Mouse (Mus musculus) testis, adult 2 months (tissue): ENCODE data around the gene Copz2. TPM values are rescaled to one million over a fixed set of nuclear protein-coding genes. Genes with fewer than 3 reads are reported as not detected.
A peak's percentile ranks its signal among the peaks of the same experiment; 100 is the strongest.

Experiments used
- H3K27ac ChIP-seq: fragments of 200-500 bp; 2 replicates; pipeline ENCODE4 v1.5.1; 2012; ENCODE audit warnings: low read depth, low read length; ENCODE audit not compliant: control insufficient read depth, insufficient read depth
- H3K27me3 ChIP-seq: fragments of 200-500 bp; 2 replicates; pipeline ENCODE4 v1.6.1; 2012; ENCODE audit warnings: mild to moderate bottlenecking, low read length, moderate library complexity; ENCODE audit not compliant: control insufficient read depth, insufficient read depth
- H3K36me3 ChIP-seq: fragments of 200-500 bp; 2 replicates; pipeline ENCODE4 v1.6.1; 2012; ENCODE audit warnings: mild to moderate bottlenecking, low read length; ENCODE audit not compliant: control insufficient read depth, insufficient read depth
- H3K4me1 ChIP-seq: fragments of 200-500 bp; 2 replicates; pipeline ENCODE4 v1.6.1; 2012; ENCODE audit warnings: low read length; ENCODE audit not compliant: control insufficient read depth, insufficient read depth
- H3K4me3 ChIP-seq: fragments of 200-500 bp; 2 replicates; pipeline ENCODE4 v1.5.1; 2012; ENCODE audit warnings: low read depth, mild to moderate bottlenecking, low read length, moderate library complexity, mixed read lengths; ENCODE audit not compliant: control insufficient read depth
- CTCF ChIP-seq: fragments of 200-500 bp; IDR thresholded peaks from 2 replicates; pipeline ENCODE4 v1.5.1; 2012; ENCODE audit warnings: low read depth, mild to moderate bottlenecking, inconsistent platforms, low read length, moderate library complexity; ENCODE audit not compliant: control insufficient read depth, insufficient read depth, insufficient replicate concordance
- POLR2A ChIP-seq: fragments of 200-500 bp; IDR thresholded peaks from 2 replicates; pipeline ENCODE4 v1.6.1; 2012; ENCODE audit warnings: low read depth, mild to moderate bottlenecking, inconsistent platforms, low read length, moderate library complexity; ENCODE audit not compliant: control insufficient read depth
- polyA plus RNA-seq: library from polyadenylated mRNA; depleted of rRNA; stranded (reverse); fragments of >200 nt; gene quantifications from 2 replicates; pipeline ENCODE4 v1.2.3, GENCODE M21; 2012

The Copz2 gene
- polyA plus RNA-seq, 1 experiment: 5.3 TPM

- Histone ChIP-seq H3K4me3 (no peak overlapping the region), H3K27me3 (no peaks in the 10 kb centered on the region), H3K4me1 (no peaks in the 10 kb centered on the region), H3K36me3 (no peaks in the 10 kb centered on the region), H3K27ac (no peak overlapping the region)
- TF ChIP-seq POLR2A: no peak
- peak; percentile 30; the same call in 1 of the 2 replicates for TF ChIP-seq CTCF
Observed at GRCm38 (mm10) chr11:96837298-96837697, 12.4 kb upstream of the Copz2 start.

GRCm38 (mm10) chr11:96838341-96838740 lies 11.3 kb upstream of the Copz2 start:
- Histone ChIP-seq H3K4me3 (no peak overlapping the region), H3K4me1 (no peaks in the 10 kb centered on the region; the same call in 1 of the 2 replicates), H3K36me3 (no peaks in the 10 kb centered on the region), H3K27me3 (no peaks in the 10 kb centered on the region), H3K27ac (no peak overlapping the region)
- no peak for TF ChIP-seq CTCF
- TF ChIP-seq POLR2A: no peak

GRCm38 (mm10) chr11:96839428-96839827 lies 10.2 kb upstream of the Copz2 start:
- Histone ChIP-seq H3K36me3 (no peaks in the 10 kb centered on the region), H3K4me1 (no peaks in the 10 kb centered on the region; the same call in 1 of the 2 replicates)
- TF ChIP-seq CTCF: no peak
- no peak for TF ChIP-seq POLR2A

GRCm38 (mm10) chr11:96839877-96840276 lies 9.8 kb upstream of the Copz2 start:
- TF ChIP-seq POLR2A (no peak), CTCF (no peak)
- Histone ChIP-seq H3K36me3 (no peaks in the 10 kb centered on the region), H3K4me1 (no peaks in the 10 kb centered on the region; the same call in 1 of the 2 replicates), H3K27me3 (no peaks in the 10 kb centered on the region), H3K4me3 (no peak overlapping the region), H3K27ac (peak overlapping the region; percentile 84; the same call in 1 of the 2 replicates)

More at GRCm38 (mm10) chr11:96839428-96839827, 10.2 kb upstream of the Copz2 start:
- no peak overlapping the region for H3K4me3 ChIP-seq
- no peaks in the 10 kb centered on the region for H3K27me3 ChIP-seq
- no peak overlapping the region for H3K27ac ChIP-seq

GRCm38 (mm10) chr11:96840290-96840689 lies 9.4 kb upstream of the Copz2 start:
- no peak overlapping the region for H3K4me3 ChIP-seq
- no peaks in the 10 kb centered on the region for H3K27me3 ChIP-seq
- TF ChIP-seq CTCF: no peak
- TF ChIP-seq POLR2A: no peak
- no peaks in the 10 kb centered on the region for H3K36me3 ChIP-seq
- no peaks in the 10 kb centered on the region; the same call in 1 of the 2 replicates for H3K4me1 ChIP-seq
- peak overlapping the region; percentile 84 for H3K27ac ChIP-seq

- Histone ChIP-seq H3K4me3 (no peak overlapping the region), H3K36me3 (no peaks in the 10 kb centered on the region), H3K27ac (no peak overlapping the region), H3K27me3 (no peaks in the 10 kb centered on the region), H3K4me1 (no peaks in the 10 kb centered on the region; the same call in 1 of the 2 replicates)
- TF ChIP-seq POLR2A (no peak), CTCF (no peak)
Observed at GRCm38 (mm10) chr11:96843627-96844026, 6.0 kb upstream of the Copz2 start.

GRCm38 (mm10) chr11:96847240-96847639 lies 2.4 kb upstream of the Copz2 start:
- H3K27ac ChIP-seq: no peak overlapping the region
- peaks cover 2% of the 10 kb centered on the region for H3K4me1 ChIP-seq
- H3K27me3 ChIP-seq: no peaks in the 10 kb centered on the region
- TF ChIP-seq CTCF: no peak
- no peak for TF ChIP-seq POLR2A
- no peak overlapping the region for H3K4me3 ChIP-seq
- no peaks in the 10 kb centered on the region for H3K36me3 ChIP-seq
